Mouse (Mus musculus): ENCODE data around the gene Ywhae. TPM values are rescaled to one million over a fixed set of nuclear protein-coding genes. Genes with fewer than 3 reads are reported as not detected.

Gene Ywhae
- total RNA-seq, 4 experiments from 2014 or later, result 440 to 558 (median 522) TPM

DNA sequence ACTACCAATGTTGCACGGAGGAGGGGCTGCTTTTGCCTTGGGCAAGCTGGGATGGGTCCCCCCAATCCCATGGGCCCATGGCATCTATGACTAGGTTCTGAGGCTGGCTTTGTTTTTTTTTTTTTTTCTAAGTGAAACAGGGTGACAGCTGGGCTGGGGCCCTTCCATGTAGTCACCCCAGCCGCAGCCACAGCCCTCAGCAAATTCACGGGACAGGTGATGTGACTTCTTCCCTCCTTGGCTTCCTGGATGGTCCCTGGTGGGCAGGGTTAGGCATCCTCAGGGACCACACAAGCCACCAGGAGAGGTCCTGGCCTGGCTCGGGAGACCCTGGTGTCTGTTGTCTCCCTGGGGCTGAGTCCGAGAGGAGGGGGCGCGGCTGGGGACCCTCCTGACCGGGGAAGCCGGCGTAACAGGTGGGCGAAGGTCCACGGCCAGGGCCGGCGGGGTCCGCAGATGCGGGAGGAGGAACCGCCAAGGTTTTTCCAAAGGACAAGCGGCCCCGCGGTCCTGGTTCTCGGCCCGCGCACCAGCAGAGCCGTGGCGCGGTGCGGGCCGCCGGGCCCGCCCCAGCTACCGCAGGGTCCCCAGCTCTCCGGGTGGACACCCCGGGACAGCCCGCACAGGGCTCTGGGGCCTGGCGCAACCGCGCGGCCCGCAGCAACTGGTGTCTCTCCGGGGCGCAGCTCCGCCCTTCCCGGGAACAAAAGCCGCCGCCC lies 62.1 kb downstream of the Ywhae start:
- no peak for DNase-seq (ENCODE audit: low spot score in 2 of 2)

DNA sequence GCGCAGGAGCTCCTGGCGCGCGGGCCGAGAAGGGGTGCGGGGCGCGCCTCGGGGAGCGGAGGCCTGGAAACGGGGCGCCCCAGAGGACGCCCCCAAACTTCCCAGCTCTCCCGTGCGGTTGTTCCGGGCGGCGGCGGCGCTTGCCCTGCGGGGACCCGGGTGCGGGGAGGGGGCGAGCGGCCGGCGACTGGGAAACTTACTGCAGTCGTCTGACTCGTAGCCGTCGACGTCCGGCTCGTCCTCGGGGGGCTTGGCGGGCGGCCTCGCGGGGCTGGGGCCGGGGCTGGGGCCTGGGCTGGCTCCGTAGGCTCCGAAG lies 62.6 kb downstream of the Ywhae start:
- no peak for DNase-seq (ENCODE audit: low spot score in 2 of 2)

DNA sequence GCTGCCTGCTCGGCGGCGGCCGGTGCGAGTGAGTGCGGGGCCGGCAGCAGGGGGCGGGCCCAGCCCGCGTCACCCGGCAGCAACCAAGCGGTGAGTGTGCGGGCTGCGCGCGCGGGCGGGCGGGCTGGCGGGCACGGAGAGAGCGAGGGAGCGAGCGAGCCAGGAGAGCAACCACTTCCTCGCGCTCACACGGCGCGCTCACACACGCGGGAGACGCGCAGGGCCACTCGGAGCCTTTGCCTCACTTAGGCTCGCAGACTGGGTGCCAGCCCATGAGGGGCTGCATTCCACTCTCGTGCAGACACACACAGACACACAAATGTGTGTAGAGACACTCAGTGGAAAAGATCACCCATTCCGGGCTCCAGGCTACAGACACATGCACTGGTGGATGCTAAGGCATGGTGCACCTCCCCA lies 63.4 kb downstream of the Ywhae start, which contains the start of gene Doc2b:
Doc2b (minus strand) TSS at position 21 of the 417 bp plus-strand sequence.
- DNase-seq (ENCODE audit: low spot score in 2 of 2), result no peak

DNA sequence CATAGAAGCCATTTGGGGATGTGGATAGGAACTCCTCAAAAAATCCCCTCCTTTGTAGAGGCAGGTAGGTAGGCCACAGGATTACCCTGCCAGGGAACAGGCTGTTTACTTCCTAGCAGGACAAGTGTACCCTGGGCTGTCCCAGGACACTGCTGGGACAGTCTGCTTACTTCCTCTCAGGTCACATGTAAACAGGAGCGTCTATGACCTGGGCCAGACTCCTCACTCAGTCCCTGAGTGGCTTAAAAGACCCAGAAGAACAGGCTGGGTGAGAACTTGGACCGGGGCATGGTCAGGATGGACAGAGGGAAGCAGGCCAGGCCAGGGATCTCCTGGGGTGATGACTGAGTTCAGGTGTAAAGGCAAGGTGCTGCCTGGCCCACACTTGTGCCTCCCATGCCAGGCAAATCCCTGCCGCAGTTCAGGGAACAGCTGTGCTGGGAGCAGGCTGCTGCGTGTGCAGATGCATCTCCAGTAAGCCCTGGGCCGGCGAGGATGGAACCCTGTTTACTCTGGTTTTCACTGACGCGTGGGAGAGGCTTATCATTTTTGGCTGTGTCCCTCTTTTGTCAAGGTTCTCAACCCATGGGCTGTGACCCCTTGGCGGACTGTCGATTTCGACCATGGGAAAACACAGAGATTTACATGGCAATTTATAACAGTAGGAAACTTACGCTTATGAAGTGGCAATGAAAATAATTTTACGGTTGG lies 64.0 kb downstream of the Ywhae start:
- DNase-seq (ENCODE audit: low spot score in 2 of 2), result no peak

DNA sequence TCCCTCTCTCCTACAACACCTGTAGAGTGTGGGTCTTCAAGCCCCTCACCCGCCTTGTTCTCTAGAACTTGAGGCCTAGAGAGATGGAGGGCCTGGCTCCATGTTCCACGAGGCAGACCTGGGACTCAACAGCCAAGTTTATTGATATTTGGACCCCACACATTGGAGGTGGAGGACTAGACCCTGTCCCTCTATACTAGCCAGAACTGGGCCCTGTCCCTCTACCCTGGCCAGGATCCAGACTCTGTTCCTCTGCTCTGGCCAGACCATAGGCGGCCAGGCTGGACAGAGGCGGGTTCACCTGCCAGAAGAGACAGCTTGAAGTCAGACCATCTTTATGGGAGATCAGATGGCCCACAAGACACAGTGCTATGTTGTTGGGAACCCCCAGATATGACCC lies 68.7 kb downstream of the Ywhae start:
- DNase-seq (ENCODE audit: low spot score in 2 of 2), result no peak

DNA sequence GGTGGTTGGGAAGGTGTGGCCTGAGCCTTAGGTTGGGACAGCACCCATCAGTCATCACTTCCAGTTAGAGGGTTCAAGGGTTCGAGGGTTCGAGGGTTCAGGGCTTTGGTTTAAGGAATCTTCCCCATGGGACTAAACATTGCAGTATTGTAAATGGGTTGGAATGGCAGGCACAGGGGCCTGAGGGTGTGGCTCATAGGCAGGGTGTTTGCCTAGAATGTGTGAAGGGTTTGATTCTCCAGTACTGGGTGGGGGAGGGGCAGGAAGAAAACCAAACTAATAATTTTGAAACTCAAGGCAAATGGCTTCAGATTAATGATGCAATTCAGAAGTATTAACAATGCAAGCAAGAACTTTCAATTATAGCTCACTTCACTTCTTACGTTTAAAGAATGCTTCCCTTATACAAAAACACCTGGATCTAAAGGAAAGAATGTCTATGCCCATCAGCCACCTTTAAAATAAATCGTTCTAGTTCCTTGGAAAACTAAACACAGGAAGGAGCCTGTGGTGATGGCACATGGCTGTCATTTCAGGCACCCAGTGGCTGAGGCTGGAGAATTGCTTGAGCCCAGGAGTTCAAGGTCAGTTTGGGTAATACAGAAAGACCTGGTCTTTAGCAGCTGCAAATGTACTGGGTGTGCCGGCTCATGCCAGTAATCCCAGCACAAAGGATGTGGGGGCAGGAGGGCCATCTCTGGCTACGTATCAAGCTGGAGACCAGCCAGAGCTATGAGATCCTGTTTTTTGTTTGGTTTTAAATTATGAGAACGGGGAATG lies 69.3 kb downstream of the Ywhae start:
- no peak for DNase-seq (ENCODE audit: low spot score in 2 of 2)

DNA sequence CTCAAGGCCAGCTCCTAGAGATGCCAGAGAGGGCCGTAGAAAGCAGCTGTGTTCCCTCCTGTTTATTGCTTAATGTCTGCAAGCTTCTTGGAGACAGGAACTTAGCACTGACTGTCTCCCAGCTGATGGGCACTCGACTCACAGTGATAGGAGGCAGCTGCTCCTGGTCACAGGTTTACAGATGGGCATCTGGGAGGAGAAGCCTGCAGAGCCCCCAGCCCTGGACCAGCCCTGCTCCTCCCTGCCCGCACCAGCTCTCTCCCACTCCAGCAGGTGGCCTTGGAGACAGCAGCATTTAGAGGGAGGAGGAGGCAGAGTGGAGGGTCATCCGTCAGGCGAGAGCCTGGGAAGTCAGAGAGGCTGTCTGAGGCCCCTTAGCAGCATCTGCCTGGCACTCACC lies 74.8 kb downstream of the Ywhae start:
- no peak for DNase-seq (ENCODE audit: low spot score in 2 of 2)

DNA sequence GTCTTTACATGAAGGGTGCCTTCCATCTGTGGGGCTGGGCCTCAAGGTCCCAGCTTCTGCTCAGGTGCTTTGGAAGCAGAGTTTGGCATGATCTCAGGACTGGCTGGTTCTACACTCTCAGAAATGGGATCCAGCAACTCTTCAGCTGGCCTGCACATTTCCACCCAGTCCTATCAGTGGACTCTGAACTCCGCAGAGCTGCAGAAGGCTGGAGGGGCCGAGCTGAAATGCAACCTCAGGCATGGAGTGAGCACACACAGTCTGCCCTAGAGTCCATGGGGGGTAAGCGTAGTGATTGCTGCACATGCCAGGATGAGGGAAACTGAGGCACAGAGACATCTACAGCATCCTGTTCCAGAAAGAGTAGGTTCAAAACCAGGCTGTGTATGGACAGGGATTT lies 77.9 kb downstream of the Ywhae start:
- no peak for DNase-seq (ENCODE audit: low spot score in 2 of 2)

DNA sequence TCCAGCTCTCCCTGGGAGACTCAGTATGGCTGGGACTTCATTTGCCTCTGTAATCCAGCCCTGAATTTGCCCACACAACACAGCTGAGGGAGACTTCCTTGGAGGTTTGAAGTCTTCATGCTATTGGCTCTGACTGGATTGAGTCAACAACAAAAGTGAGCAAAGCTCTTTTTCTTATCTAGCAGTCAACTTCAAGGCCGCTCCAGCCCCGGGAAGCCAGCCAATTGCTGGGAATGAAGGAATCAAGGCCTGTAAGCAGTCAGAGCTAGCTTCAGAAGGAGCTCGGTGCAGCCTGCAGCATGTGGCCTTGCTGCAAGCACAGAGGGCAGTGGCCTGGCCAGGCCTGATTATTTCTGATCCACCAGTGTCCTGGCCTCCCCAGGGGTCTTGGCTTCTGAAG lies 79.2 kb downstream of the Ywhae start:
- DNase-seq (ENCODE audit: low spot score in 2 of 2), result peak; percentile 25 to 55

DNA sequence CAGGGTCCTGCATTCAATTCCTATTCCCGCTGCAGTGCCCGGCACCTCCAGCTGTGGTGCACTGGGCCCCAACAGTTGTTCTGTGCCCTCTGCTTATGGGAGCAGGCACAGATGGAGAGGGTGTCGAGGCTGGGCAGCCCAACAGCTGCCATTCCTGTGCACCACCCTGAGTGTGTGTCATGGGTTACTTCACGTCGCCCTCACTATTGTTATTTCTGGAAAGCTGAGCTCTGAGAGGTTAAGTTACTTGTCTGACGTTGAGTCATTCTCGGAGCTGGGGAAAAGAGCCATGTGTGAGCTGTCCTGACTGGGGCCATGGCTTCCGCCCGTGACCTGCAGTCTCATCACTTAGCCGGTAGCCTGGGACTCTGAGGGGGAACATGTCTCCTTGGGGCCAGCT lies 80.4 kb downstream of the Ywhae start:
- DNase-seq (ENCODE audit: low spot score in 2 of 2), result no peak

Other genes starting within 250 kb of the Ywhae start
- gene Prpf8, start 246.1 kb upstream of the Ywhae start, total RNA-seq (2022), result 10 to 100 TPM; 73.7 to 90.1 (median 78.3) TPM
- gene Rilp, start 222.8 kb upstream of the Ywhae start, total RNA-seq (2022), result 10 to 100 TPM; 28.7 to 34.0 (median 30.9) TPM
- 1 to 10 TPM; 1.6 to 2.8 (median 2.1) TPM for gene Scarf1, start 219.3 kb upstream of the Ywhae start, total RNA-seq (2022)
- 10 to 100 TPM; 22.0 to 28.2 (median 24.4) TPM for gene Slc43a2, start 201.2 kb upstream of the Ywhae start, total RNA-seq (2022)
- gene Pitpna, start 144.8 kb upstream of the Ywhae start, total RNA-seq (2022), result 100 to 1,000 TPM; 153 to 214 (median 207) TPM
- 10 to 100 TPM; 20.2 to 25.3 (median 23.6) TPM for gene Inpp5k, start 101.9 kb upstream of the Ywhae start, total RNA-seq (2022)
- gene Myo1c, start 82.4 kb upstream of the Ywhae start, total RNA-seq (2022), result 10 to 100 TPM; 29.7 to 34.7 (median 32.1) TPM
- gene Crk, start 53.6 kb upstream of the Ywhae start, total RNA-seq (2022), result 10 to 100 TPM; 48.7 to 68.4 (median 50.0) TPM
- 1 to 10 TPM in 2 of 4 experiments, under 1 TPM in 2; 0.41 to 1.4 (median 0.78) TPM for gene Doc2b, start 63.2 kb downstream of the Ywhae start, total RNA-seq (2022)
- 10 to 100 TPM; 14.1 to 17.5 (median 14.9) TPM for gene Rph3al, start 205.6 kb downstream of the Ywhae start, total RNA-seq (2022)